Mouse (Mus musculus) intestine, postnatal 0 days (tissue): ENCODE measurements around the gene Npff. TPM values are rescaled to one million over a fixed set of nuclear protein-coding genes. Genes with fewer than 3 reads are reported as not detected.

ENCODE experiments used
- ATAC-seq: fragments of 200-750 bp; cut with Nextera tagmentation; 2 replicates; pipeline ENCODE4 v1.8.0; 2017; ENCODE audit warnings: mild to moderate bottlenecking, moderate TSS enrichment, moderate library complexity
- H3K27ac ChIP-seq: fragments of 300-500 bp; sonication (generic); 2 replicates; pipeline ENCODE4 v1.5.1; 2014; ENCODE audit warnings: mild to moderate bottlenecking, low read depth, low read length, moderate library complexity
- H3K27me3 ChIP-seq: fragments of 300-500 bp; sonication (generic); replicated peaks from 2 replicates; pipeline ENCODE4 v1.6.1; 2014; ENCODE audit warnings: low read length, mixed read lengths; ENCODE audit not compliant: control insufficient read depth, insufficient read depth
- H3K36me3 ChIP-seq: fragments of 300-500 bp; sonication (generic); 2 replicates; pipeline ENCODE4 v1.6.1; 2014; ENCODE audit warnings: mild to moderate bottlenecking, moderate library complexity; ENCODE audit not compliant: control insufficient read depth, insufficient read depth
- H3K4me1 ChIP-seq: fragments of 300-500 bp; sonication (generic); replicated peaks from 2 replicates; pipeline ENCODE4 v1.6.1; 2014; ENCODE audit warnings: antibody characterized with exemption, low read length, mixed read lengths; ENCODE audit not compliant: control insufficient read depth, insufficient read depth
- H3K4me2 ChIP-seq: fragments of 300-500 bp; sonication (generic); replicated peaks from 2 replicates; pipeline ENCODE4 v1.6.1; 2014; ENCODE audit warnings: low read depth, mild to moderate bottlenecking, moderate library complexity
- H3K4me3 ChIP-seq: fragments of 300-500 bp; sonication (generic); 2 replicates; pipeline ENCODE4 v1.5.1; 2014; ENCODE audit warnings: low read depth, low read length
- H3K9ac ChIP-seq: fragments of 300-500 bp; sonication (generic); 2 replicates; pipeline ENCODE4 v1.6.1; 2014; ENCODE audit warnings: mild to moderate bottlenecking, low read depth, low read length
- H3K9me3 ChIP-seq: fragments of 300-500 bp; sonication (generic); 2 replicates; pipeline ENCODE4 v1.6.1; 2016; ENCODE audit warnings: mixed run types; ENCODE audit not compliant: control insufficient read depth
- CTCF ChIP-seq: sonication (generic); IDR thresholded peaks from 2 replicates; pipeline ENCODE4 v1.5.1; 2016; ENCODE audit warnings: low read depth, mild to moderate bottlenecking, control low read depth, antibody characterized with exemption, moderate library complexity
- WGBS: fragments of 180-500 bp; shearing (Covaris S2); extraction: QIAGEN DNeasy Blood & Tissue Kit; methylation state at CpG from one replicate; pipeline ENCODE4 v1.1.7; 2014; 5-methylcytosine and 5-hydroxymethylcytosine counted together
- polyA plus RNA-seq: library from polyadenylated mRNA; unstranded; fragments of >200 nt; fragmentation: Nextera tagmentation; extraction: Ambion mirVana; gene quantifications from 2 replicates; pipeline ENCODE4 v1.2.1, GENCODE M21; 2015

Gene Npff
- polyA plus RNA-seq, 1 experiment from 2014 or later: 1.1 TPM

- Histone ChIP-seq H3K9ac (peak within 1 kb of the TSS; percentile 74), H3K4me2 (peak within 1 kb of the TSS; percentile 79), H3K4me3 (peak within 1 kb of the TSS; percentile 65), H3K4me1 (no peaks in the 10 kb centered on the region), H3K36me3 (peaks cover 14% of the 10 kb centered on the region), H3K27me3 (no peaks in the 10 kb centered on the region), H3K27ac (peak within 1 kb of the TSS; percentile 98), H3K9me3 (no peaks in the 10 kb centered on the region)
- ATAC-seq: peak; percentile 94
- WGBS: under 1% methylated on average over 57 of the region's 60 CpGs
- TF ChIP-seq CTCF: no peak
These were observed 6.5 kb downstream of the Npff start, which contains the start of gene Tarbp2 for GRCm38 (mm10) chr15:102517976-102518858. Gene Tarbp2, plus strand, starts transcription at chr15:102518192.

GRCm38 (mm10) chr15:102517631-102517975 is 7.1 kb downstream of the Npff start:
- Histone ChIP-seq H3K9ac (peak overlapping the region; percentile 5; the same call in 1 of the 2 replicates), H3K36me3 (peaks cover 10% of the 10 kb centered on the region)
- no peak for ATAC-seq

GRCm38 (mm10) chr15:102516728-102517404 is 7.9 kb downstream of the Npff start, which contains the start of gene Map3k12:
Gene Map3k12, minus strand, starts transcription at chr15:102517064.
- Histone ChIP-seq H3K9me3 (no peaks in the 10 kb centered on the region), H3K36me3 (peaks cover 4% of the 10 kb centered on the region; the same call in 1 of the 2 replicates), H3K9ac (peak within 1 kb of the TSS; percentile 53), H3K27me3 (no peaks in the 10 kb centered on the region), H3K4me2 (peak within 1 kb of the TSS; percentile 79), H3K4me1 (no peaks in the 10 kb centered on the region), H3K4me3 (peak within 1 kb of the TSS; percentile 65), H3K27ac (peak within 1 kb of the TSS; percentile 46; the same call in 1 of the 2 replicates)
- no peak for ATAC-seq
- under 1% methylated on average over 43 of the region's 43 CpGs for WGBS
- peak; percentile 43 for TF ChIP-seq CTCF

More at GRCm38 (mm10) chr15:102517631-102517975, 7.1 kb downstream of the Npff start:
- H3K9me3 ChIP-seq: no peaks in the 10 kb centered on the region
- peak overlapping the region; percentile 65 for H3K4me3 ChIP-seq
- H3K4me2 ChIP-seq: peak overlapping the region; percentile 79
- H3K27ac ChIP-seq: peak overlapping the region; percentile 46; the same call in 1 of the 2 replicates
- H3K27me3 ChIP-seq: no peaks in the 10 kb centered on the region
- under 1% methylated on average over 10 of the region's 10 CpGs for WGBS
- no peak for TF ChIP-seq CTCF
- H3K4me1 ChIP-seq: no peaks in the 10 kb centered on the region

GRCm38 (mm10) chr15:102516293-102516692 is 8.4 kb downstream of the Npff start:
- WGBS: 3% methylated on average over 12 of the region's 12 CpGs
- H3K27me3 ChIP-seq: no peaks in the 10 kb centered on the region
- no peak for ATAC-seq

GRCm38 (mm10) chr15:102515791-102516190 is 9.0 kb downstream of the Npff start:
- TF ChIP-seq CTCF: no peak
- peak overlapping the region; percentile 79 for H3K4me2 ChIP-seq
- no peaks in the 10 kb centered on the region for H3K4me1 ChIP-seq
- H3K9me3 ChIP-seq: no peaks in the 10 kb centered on the region
- WGBS: 56% methylated on average over 4 of the region's 4 CpGs
- H3K4me3 ChIP-seq: peak overlapping the region; percentile 65; the same call in 1 of the 2 replicates
- H3K27me3 ChIP-seq: no peaks in the 10 kb centered on the region
- no peaks in the 10 kb centered on the region; the same call in 1 of the 2 replicates for H3K36me3 ChIP-seq
- H3K27ac ChIP-seq: no peak overlapping the region
- no peak overlapping the region for H3K9ac ChIP-seq
- no peak for ATAC-seq

More at GRCm38 (mm10) chr15:102516293-102516692, 8.4 kb downstream of the Npff start:
- TF ChIP-seq CTCF: no peak
- H3K4me1 ChIP-seq: no peaks in the 10 kb centered on the region
- H3K4me2 ChIP-seq: peak overlapping the region; percentile 79
- H3K9me3 ChIP-seq: no peaks in the 10 kb centered on the region
- H3K4me3 ChIP-seq: peak overlapping the region; percentile 65
- H3K9ac ChIP-seq: peak overlapping the region; percentile 53
- H3K27ac ChIP-seq: peak overlapping the region; percentile 46; the same call in 1 of the 2 replicates
- no peaks in the 10 kb centered on the region; the same call in 1 of the 2 replicates for H3K36me3 ChIP-seq

GRCm38 (mm10) chr15:102515261-102515660 is 9.5 kb downstream of the Npff start:
- no peak for TF ChIP-seq CTCF
- Histone ChIP-seq H3K27ac (no peak overlapping the region), H3K4me3 (no peak overlapping the region), H3K4me2 (no peak overlapping the region), H3K36me3 (no peaks in the 10 kb centered on the region), H3K9me3 (no peaks in the 10 kb centered on the region), H3K27me3 (no peaks in the 10 kb centered on the region), H3K4me1 (no peaks in the 10 kb centered on the region), H3K9ac (no peak overlapping the region)
- WGBS: 94% methylated on average over 2 of the region's 2 CpGs
- ATAC-seq: no peak
